Mouse (Mus musculus) adrenal gland, postnatal 4 days (tissue): ENCODE results near the gene Depdc1a. TPM values are rescaled to one million over a fixed set of nuclear protein-coding genes. Genes with fewer than 3 reads are reported as not detected.
A peak's percentile ranks its signal among the peaks of the same experiment; 100 is the strongest.
"Not testable (repeated sequence)": the region's sequence is repeated elsewhere in the genome, so short reads cannot be mapped to it uniquely, and the experiment has no call there.

ENCODE experiments used
- DNase-seq, 2 experiments: peaks; one replicate each; pipeline ENCODE4 v3.0.0; 2021 to 2022; ENCODE audit warnings: low spot score in 2 of 2, mixed read lengths in 2 of 2
- long read RNA-seq, 2 experiments: library from polyadenylated mRNA; stranded (forward); transcript quantifications; one replicate each; pipeline ENCODE4 v2.0.0; 2021
- total RNA-seq, 2 experiments: library from RNA; stranded (reverse); gene quantifications; 2 replicates each; pipeline ENCODE4 v1.2.3; 2021

Gene Depdc1a
- 10 to 100 TPM in 1 of 2 experiments, 1 to 10 TPM in 1; 9.3 to 10.7 TPM for total RNA-seq
- long read RNA-seq, experiment 1: 0 reads
- long read RNA-seq, experiment 2, transcript Depdc1a-203 (12 exons, 3,323 nt): major isoform, 5 of 16 reads
- long read RNA-seq, experiment 2, transcript Depdc1a-202 (11 exons, 1,971 nt): major isoform, 5 of 16 reads
- long read RNA-seq, experiment 2, partial matches to known transcripts: 1 of 16 reads
- long read RNA-seq, experiment 2, other reads (novel, unspliced or antisense): 5 of 16 reads

DNA sequence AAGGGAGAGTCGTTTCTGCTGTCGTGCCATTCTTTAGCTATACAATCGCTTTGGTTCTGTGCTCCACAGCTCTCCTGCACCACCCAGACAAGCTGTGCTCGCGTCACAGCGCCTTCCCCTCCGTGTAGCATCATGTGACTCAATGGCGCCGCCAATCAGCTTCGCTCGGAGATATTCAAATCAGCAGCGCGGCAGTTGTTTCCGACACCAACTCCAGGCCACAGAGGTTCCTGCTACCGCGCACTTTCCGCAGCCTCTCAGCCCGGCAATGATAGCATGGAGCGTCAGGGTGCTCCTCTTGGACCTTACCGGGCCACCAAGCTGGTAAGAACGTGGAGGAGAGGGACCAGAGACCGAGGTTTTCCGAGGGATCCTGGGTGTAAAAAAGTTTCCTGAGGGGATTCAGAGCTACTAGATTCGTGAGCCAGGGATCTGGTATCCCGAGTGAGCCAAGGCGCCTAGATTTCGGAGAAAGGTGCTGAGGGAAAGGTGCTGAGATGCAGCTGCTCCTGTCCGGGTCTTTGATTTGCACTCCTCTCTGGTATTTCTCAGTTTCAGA, at the start of gene Depdc1a:
TSS of gene Depdc1a (plus strand) at position 191 of the 559 bp plus-strand sequence.
- peak; percentile 70 to 79 for DNase-seq

DNA sequence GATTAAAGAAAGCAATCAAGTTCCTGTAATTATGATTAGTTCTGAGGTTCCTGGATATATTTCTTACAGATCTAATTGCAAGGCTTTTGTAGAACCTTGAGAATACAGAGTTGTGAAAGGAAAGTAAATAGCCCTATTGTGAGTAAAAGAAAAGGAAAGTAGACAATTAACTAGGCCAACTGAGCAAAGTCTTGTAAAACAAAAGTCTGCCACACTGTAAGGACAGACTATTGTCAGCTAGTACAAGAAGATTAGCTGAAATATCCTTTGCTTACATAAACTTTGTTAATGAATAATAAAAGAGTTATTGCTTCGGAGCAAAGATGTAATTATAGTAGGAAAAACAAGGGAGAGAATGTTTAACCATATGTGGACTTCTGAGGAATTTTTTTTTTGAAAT, 25.2 kb upstream of the Depdc1a start:
- no peak for DNase-seq

DNA sequence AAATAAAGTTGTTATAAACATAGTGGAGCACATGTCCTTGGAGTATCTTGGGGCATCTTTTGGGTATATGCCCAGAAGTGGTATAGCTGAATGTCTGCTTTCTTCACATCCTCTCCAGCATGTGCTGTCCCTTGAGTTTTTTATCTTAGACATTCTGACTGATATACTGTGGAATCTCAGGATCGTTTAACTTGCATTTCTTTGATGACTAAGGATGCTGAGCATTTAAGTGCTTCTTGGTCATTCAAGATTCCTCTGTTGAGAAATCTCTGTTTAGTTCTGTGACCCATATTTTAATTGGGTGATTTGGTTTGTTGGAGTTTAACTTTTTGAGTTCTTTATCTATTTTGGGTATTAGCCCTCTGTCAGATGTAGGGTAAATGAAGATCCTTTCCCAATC, 19.8 kb upstream of the Depdc1a start:
- no peak for DNase-seq

DNA sequence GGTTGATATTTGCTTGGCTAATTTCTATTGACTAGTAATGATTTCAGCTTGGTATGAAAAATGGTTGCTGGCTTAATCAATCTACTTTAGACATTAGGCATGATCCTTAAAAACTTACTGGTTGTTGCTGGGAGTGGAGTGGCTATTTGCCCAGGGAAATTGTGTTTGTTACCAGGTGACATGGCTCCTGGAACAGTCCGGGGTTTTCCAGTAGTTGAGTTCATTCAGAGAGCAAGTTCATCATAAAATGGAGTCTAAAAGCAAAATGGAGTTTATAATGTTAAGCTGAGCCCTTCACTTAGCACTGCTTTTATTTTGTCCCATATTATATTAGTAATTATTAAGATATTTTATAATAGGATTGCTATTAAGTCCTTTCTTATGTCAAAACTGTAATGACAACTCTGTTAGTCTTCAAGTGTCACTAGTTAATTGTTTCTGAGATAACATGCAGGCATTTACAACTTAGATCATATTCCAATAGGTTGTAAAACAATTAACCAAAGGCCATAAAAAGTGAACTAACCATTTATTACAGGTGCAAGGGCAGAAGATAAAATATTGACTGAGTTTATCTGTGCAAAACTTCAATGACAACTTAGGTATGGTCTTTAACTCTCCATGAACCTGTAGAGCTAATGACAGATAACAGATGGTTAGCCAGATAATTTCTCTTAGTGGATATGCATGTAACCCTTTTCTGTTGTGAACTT, 17.8 kb upstream of the Depdc1a start:
- no peak for DNase-seq

DNA sequence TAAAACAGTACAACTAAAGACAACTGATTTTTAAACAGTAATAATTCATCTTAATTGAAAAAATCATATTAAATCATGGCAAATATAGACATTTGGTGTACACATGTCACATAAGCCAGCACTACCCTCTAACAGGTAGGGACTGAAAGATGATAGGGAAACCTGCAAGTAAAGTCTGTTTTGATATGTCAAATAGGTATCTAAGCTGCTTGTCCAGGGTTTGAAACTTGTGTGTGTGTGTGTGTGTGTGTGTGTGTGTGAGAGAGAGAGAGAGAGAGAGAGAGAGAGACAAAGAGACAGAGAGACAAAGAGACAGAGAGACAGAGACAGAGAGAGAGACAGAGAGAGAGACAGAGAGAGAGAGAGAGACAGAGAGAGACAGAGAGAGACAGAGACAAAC, 524 bp upstream of the Depdc1a start:
- DNase-seq: not testable (repeated sequence)

DNA sequence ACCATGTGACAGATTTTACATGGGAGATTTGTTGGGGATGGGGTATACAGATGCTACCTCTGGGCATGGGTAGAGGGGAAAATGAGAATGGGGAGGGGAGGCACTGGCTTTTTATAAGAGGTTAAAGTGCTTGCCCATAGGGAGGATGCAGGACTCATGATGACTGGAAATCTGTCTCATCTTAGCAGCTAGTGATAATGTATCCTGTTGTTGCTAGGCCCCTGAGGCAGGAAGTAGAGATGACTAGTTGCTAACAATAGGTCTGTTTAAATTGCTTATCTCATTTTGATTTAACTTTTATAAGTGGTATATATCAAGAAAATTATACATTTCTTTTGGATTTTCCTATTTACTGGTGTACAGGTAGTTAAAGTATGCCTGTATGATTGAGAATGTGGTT, 13.7 kb downstream of the Depdc1a start:
- no peak for DNase-seq

DNA sequence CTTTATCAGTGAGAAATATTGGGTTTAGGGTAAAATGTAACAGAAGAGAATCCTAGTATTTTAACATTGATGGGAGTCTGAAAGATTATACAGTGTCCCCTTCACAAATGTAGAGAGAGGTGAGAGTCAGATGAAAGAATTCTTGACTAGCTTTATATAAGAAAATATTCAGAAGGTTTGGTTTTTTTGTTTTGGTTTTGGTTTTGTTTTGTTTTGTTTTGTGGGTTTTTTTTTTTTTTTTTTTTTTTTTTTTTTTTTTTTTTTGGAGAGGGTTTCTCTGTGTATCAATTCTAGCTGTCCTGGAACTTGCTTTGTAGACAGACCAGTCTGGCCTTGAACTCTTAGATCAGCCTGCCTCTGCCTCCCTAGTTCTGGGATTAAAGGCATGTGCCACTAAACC, 33.3 kb downstream of the Depdc1a start:
- DNase-seq: no peak

DNA sequence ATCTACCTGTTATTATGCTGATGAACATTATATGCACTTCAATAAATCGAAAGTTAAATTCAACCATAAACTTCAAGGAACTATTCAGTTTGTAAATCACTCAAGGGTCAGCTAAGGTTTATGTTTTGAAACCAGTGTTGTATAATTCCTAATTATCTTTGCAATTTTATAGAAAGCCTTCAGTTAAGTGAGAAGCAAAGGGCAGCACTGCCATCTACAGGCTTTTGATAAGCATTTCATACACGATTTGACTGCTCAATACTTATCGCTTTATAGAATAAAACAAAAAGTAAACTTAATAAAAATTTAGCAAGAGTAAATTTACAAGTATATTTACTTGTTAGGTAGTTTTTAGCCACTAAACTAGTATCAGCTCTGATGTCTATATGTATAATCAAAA, 53.1 kb downstream of the Depdc1a start:
- no peak for DNase-seq

DNA sequence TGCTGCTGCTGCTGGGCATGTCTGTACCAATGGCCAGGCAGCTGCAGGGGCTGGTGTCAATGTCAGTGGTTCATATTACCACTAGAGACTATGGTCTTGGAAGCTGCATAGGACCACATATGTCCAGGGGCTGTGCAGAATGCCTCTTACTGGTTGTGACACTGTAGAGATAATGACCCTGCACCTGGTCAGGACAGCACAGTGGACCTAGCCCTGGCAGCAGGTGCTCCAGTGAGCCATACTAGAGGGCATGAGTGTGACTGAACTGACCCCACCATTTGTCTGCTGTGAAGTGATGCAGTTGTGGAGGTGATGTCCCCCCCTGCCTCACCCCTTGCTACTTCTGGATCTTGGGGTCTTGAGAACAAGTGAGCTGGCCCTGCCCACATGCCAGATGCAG, 55.0 kb downstream of the Depdc1a start:
- no peak for DNase-seq

Other genes starting within 250 kb of the Depdc1a start
- not detected for gene Rpe65, start 103.7 kb downstream of the Depdc1a start, total RNA-seq